Mouse (Mus musculus) intestine, embryonic 15.5 days (tissue): ENCODE results near the gene Chrdl2. TPM values are rescaled to one million over a fixed set of nuclear protein-coding genes. Genes with fewer than 3 reads are reported as not detected.
A peak's percentile ranks its signal among the peaks of the same experiment; 100 is the strongest.

ENCODE experiments used
- ATAC-seq: fragments of 200-750 bp; cut with Nextera tagmentation; 2 replicates; pipeline ENCODE4 v1.8.0; 2017; ENCODE audit warnings: moderate TSS enrichment, moderate library complexity
- H3K27ac ChIP-seq: fragments of 300-500 bp; sonication (generic); 2 replicates; pipeline ENCODE4 v1.5.1; 2015; ENCODE audit warnings: mild to moderate bottlenecking, inconsistent platforms
- H3K27me3 ChIP-seq: fragments of 300-500 bp; sonication (generic); replicated peaks from 2 replicates; pipeline ENCODE4 v1.6.1; 2015; ENCODE audit warnings: inconsistent platforms
- H3K36me3 ChIP-seq: fragments of 300-500 bp; sonication (generic); 2 replicates; pipeline ENCODE4 v1.6.1; 2015; ENCODE audit warnings: inconsistent platforms
- H3K4me1 ChIP-seq: fragments of 300-500 bp; sonication (generic); replicated peaks from 2 replicates; pipeline ENCODE4 v1.6.1; 2015; ENCODE audit warnings: inconsistent platforms
- H3K4me2 ChIP-seq: fragments of 300-500 bp; sonication (generic); replicated peaks from 2 replicates; pipeline ENCODE4 v1.6.1; 2015; ENCODE audit warnings: mild to moderate bottlenecking, inconsistent platforms
- H3K4me3 ChIP-seq: fragments of 300-500 bp; sonication (generic); replicated peaks from 2 replicates; pipeline ENCODE4 v1.5.1; 2015; ENCODE audit warnings: inconsistent platforms
- H3K9ac ChIP-seq: fragments of 300-500 bp; sonication (generic); 2 replicates; pipeline ENCODE4 v1.6.1; 2015; ENCODE audit warnings: inconsistent platforms
- H3K9me3 ChIP-seq: fragments of 300-500 bp; sonication (generic); 2 replicates; pipeline ENCODE4 v1.6.1; 2016; ENCODE audit warnings: inconsistent platforms
- WGBS: fragments of 180-500 bp; shearing (Covaris S2); methylation state at CpG from one replicate; pipeline ENCODE4 v1.1.7; 2015; 5-methylcytosine and 5-hydroxymethylcytosine counted together
- polyA plus RNA-seq: library from polyadenylated mRNA; unstranded; fragments of >200 nt; fragmentation: Nextera tagmentation; extraction: Ambion mirVana; gene quantifications from 2 replicates; pipeline ENCODE4 v1.2.1, GENCODE M21; 2015

The Chrdl2 gene
- polyA plus RNA-seq, 1 experiment from 2014 or later, result 0.72 TPM

DNA sequence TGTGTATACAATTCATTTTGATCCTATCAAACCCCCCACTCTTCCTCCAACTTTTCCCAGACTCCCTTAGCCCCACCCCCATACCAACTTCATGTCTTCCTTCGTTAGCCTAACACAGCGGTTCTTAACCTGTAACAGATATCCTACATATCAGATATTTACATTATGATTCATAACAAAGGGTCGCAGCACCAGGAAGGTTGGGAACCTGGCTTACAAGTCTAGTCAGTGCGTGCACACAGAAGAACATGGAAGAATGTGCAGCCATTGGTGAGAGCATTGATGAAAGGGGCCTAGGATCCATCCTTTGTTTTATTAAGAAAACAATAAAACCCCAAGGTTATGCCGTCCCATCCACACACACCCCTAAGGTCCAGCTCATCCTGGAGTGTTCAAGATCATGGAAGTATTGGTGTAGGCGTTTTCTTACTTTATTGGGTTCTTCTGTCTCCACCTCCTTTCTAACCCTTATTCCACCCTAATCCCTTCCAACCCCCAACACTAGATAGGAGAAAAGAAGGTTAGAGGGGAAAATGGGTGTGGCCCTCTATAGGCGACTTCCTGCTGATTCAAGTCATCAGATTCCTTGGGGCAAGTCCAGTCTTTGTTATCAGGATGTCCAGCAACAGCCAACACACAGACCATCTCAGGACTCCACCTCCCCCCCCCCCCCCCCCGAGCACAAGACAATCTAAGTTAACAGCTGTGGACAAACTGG lies 14.8 kb upstream of the Chrdl2 start:
- no peaks in the 10 kb centered on the region for H3K4me1 ChIP-seq
- H3K4me3 ChIP-seq, result no peak overlapping the region
- no peak overlapping the region for H3K4me2 ChIP-seq
- H3K36me3 ChIP-seq, result no peaks in the 10 kb centered on the region
- WGBS, result 67% methylated on average over 8 of the region's 8 CpGs
- H3K27me3 ChIP-seq, result no peaks in the 10 kb centered on the region
- no peak overlapping the region for H3K27ac ChIP-seq
- no peak overlapping the region for H3K9ac ChIP-seq
- no peaks in the 10 kb centered on the region for H3K9me3 ChIP-seq
- no peak for ATAC-seq

DNA sequence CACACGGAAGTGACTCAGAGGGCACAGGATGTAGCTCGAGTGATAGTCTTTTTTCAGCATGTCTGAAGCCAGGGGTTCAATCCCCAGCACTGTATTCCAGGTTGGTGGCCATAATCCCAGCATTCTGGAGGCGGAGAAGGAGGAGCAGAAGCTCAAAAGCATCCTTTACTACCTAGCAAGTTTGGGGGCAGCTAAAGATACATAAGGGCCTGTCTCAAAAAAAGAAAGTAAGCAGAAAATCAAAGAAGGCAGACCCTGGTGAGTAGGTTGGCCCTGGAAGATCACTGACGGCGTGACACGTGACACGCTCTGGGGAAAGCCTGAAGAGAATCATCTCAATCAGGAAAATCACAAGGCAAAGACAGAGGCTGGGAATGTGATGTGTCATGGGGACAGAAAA lies 12.8 kb upstream of the Chrdl2 start:
- H3K36me3 ChIP-seq, result no peaks in the 10 kb centered on the region
- 84% methylated on average over 7 of the region's 7 CpGs for WGBS
- H3K27ac ChIP-seq, result no peak overlapping the region
- H3K27me3 ChIP-seq, result no peaks in the 10 kb centered on the region
- ATAC-seq, result no peak
- H3K9ac ChIP-seq, result no peak overlapping the region
- H3K4me2 ChIP-seq, result no peak overlapping the region
- H3K4me3 ChIP-seq, result no peak overlapping the region
- H3K9me3 ChIP-seq, result no peaks in the 10 kb centered on the region
- H3K4me1 ChIP-seq, result no peaks in the 10 kb centered on the region

DNA sequence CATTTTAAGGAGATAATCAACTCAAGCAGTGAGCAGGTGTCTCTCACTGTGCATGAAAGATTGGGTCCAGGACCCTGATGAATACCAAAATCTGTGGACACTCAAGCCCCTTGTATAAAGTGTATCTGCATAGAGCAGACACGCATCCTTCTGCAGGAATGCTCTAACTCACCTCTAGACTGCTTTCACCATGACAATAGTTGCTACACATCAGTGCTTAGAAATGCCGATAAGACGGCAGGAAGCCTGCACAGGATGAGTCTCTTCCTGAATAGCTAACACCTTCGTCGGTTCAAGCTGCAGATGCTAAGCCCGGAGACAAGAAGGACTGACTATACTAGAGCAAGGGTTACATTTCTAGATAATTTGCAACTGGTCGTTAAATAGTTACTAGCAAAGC lies 10.8 kb upstream of the Chrdl2 start:
- no peaks in the 10 kb centered on the region for H3K36me3 ChIP-seq
- H3K4me2 ChIP-seq, result no peak overlapping the region
- ATAC-seq, result no peak
- no peak overlapping the region for H3K4me3 ChIP-seq
- H3K9ac ChIP-seq, result no peak overlapping the region
- H3K4me1 ChIP-seq, result no peaks in the 10 kb centered on the region
- WGBS, result 67% methylated on average over 7 of the region's 7 CpGs
- no peaks in the 10 kb centered on the region for H3K27me3 ChIP-seq
- no peak overlapping the region for H3K27ac ChIP-seq
- H3K9me3 ChIP-seq, result no peaks in the 10 kb centered on the region

- Histone ChIP-seq H3K9ac (no peak overlapping the region), H3K9me3 (no peaks in the 10 kb centered on the region), H3K4me2 (no peak overlapping the region), H3K4me3 (no peak overlapping the region), H3K27me3 (no peaks in the 10 kb centered on the region), H3K36me3 (no peaks in the 10 kb centered on the region), H3K27ac (no peak overlapping the region), H3K4me1 (no peaks in the 10 kb centered on the region)
- 75% methylated on average over 3 of the region's 3 CpGs for whole genome bisulfite sequencing
- no peak for ATAC-seq
Observed at GRCm38 (mm10) chr7:99998668-99999067, 7.3 kb upstream of the Chrdl2 start.

DNA sequence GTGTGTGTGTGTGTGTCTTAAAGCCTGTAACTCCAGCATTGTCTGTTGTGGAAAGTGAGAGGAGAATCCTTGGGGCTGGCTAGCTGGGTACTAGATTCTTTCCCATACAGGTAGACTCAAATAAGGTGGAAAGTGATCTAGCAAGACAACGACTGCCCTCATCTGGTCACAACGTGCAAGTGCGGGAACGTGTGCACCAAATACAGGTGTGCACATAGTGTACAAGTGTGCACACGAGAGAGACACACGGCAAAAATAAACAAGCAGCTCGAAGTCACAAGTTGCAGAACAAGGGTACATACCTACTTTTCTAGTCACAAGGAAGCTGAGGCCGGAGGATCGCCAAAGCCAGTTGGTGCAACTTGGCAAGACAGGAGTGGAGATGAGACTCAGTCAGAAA lies 2.2 kb upstream of the Chrdl2 start:
- Histone ChIP-seq H3K27ac (no peak overlapping the region), H3K9ac (no peak overlapping the region), H3K4me3 (no peak overlapping the region), H3K4me2 (no peak overlapping the region), H3K4me1 (peaks cover 3% of the 10 kb centered on the region; the same call in 1 of the 2 replicates), H3K27me3 (peaks cover 46% of the 10 kb centered on the region), H3K9me3 (no peaks in the 10 kb centered on the region), H3K36me3 (no peaks in the 10 kb centered on the region)
- WGBS, result 43% methylated on average over 9 of the region's 9 CpGs
- no peak for ATAC-seq

DNA sequence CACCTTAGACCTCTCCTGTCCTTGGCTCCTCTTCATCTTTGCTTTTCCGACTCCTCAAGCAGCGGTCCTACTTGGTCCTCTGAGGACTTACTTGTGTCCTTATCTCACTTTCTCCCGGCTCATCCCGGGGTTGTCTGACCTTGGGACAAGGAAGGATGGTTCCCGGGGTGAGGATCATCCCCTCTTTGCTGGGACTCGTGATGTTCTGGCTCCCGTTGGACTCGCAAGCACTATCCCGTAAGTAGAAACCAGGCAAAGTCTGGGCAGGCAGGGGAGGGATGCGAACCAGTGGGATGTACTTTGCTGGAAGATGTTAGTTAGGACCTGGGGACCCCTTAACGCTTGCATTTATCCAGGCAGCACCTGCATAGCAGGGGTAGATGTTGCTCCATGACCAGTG lies 439 bp downstream of the Chrdl2 start:
- no peak for ATAC-seq
- Histone ChIP-seq H3K27ac (no peak overlapping the region), H3K4me2 (peak overlapping the region; percentile 97), H3K36me3 (no peaks in the 10 kb centered on the region), H3K27me3 (peaks cover 54% of the 10 kb centered on the region), H3K4me1 (peaks cover 3% of the 10 kb centered on the region; the same call in 1 of the 2 replicates), H3K9me3 (no peaks in the 10 kb centered on the region), H3K9ac (no peak overlapping the region), H3K4me3 (peak overlapping the region; percentile 51; the same call in 1 of the 2 replicates)
- 7% methylated on average over 11 of the region's 11 CpGs for WGBS

- no peaks in the 10 kb centered on the region for H3K36me3 ChIP-seq
- H3K27ac ChIP-seq, result no peak overlapping the region
- no peak overlapping the region for H3K9ac ChIP-seq
- no peak for ATAC-seq
- 93% methylated on average over 4 of the region's 4 CpGs for WGBS
- no peak overlapping the region for H3K4me3 ChIP-seq
- peaks cover 3% of the 10 kb centered on the region; the same call in 1 of the 2 replicates for H3K4me1 ChIP-seq
- no peak overlapping the region for H3K4me2 ChIP-seq
- no peaks in the 10 kb centered on the region for H3K9me3 ChIP-seq
- H3K27me3 ChIP-seq, result peaks cover 54% of the 10 kb centered on the region
Observed at GRCm38 (mm10) chr7:100008765-100009164, 2.8 kb downstream of the Chrdl2 start.

DNA sequence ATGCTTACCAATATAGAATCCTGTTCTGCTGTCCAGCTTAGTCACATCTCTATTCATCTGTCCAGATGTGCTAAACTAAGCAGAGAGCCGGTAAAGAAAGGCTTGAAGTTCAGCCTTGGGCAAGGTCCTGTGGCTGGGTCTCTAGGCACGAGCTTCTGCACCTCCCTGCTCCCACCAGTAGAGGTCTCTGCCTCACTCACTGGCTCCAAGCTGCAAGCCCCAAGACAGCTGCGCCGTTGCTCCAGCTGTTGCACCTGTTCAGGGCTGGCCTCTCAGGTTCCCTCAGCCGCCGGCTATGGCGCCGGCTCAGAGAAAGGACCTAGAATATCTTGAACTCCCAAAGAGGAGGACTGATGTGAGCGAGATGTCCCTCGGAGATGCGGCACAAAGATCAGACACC lies 3.7 kb downstream of the Chrdl2 start:
- H3K27me3 ChIP-seq, result peaks cover 47% of the 10 kb centered on the region
- no peaks in the 10 kb centered on the region for H3K9me3 ChIP-seq
- no peaks in the 10 kb centered on the region for H3K36me3 ChIP-seq
- H3K9ac ChIP-seq, result no peak overlapping the region
- 15% methylated on average over 11 of the region's 11 CpGs for WGBS
- ATAC-seq, result peak; percentile 71
- H3K4me2 ChIP-seq, result no peak overlapping the region
- H3K4me3 ChIP-seq, result no peak overlapping the region
- H3K4me1 ChIP-seq, result peaks cover 3% of the 10 kb centered on the region; the same call in 1 of the 2 replicates
- no peak overlapping the region for H3K27ac ChIP-seq

DNA sequence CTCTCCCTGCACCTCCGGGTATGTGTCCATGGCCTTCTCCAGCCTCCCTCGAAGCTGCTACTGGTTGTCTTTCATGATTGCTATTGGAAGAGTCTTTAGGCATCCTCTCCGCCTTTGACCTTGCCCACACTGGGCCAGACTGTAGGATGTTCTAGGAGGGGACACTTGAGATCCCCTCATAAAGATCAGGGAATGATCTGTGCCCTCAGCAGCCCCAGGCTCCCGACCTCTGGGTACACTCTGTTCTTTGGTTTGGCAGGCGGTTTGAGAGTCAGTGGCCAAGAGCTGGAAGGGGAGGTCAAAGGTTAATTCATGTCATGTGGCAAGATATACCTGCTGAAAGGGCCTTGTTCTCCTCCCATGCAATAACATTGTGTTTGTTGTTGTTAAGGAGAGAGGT lies 4.7 kb downstream of the Chrdl2 start:
- no peak for ATAC-seq
- no peaks in the 10 kb centered on the region for H3K9me3 ChIP-seq
- H3K9ac ChIP-seq, result no peak overlapping the region
- peaks cover 36% of the 10 kb centered on the region for H3K27me3 ChIP-seq
- peaks cover under 1% of the 10 kb centered on the region; the same call in 1 of the 2 replicates for H3K4me1 ChIP-seq
- 46% methylated on average over 5 of the region's 5 CpGs for WGBS
- H3K4me3 ChIP-seq, result no peak overlapping the region
- no peak overlapping the region for H3K4me2 ChIP-seq
- no peaks in the 10 kb centered on the region for H3K36me3 ChIP-seq
- H3K27ac ChIP-seq, result no peak overlapping the region

DNA sequence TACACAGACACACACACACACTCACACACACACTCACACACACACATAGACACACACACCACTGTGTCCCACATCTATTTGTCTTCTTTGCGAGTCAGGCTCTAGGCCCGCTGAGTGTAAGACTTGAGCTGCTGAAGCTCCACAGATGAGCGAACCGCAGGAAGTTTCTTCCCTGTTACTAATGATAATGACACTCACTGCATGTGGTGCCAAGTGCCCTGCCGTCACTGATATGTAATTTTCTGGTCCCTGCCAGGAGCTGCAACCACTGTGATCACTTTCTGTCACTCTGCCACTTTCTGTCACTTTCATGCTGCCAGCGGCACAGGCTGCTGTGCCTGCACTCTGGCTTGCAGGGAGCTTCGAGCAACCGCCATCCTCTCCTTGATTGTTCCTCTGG lies 6.1 kb downstream of the Chrdl2 start:
- no peak overlapping the region for H3K27ac ChIP-seq
- H3K4me1 ChIP-seq, result no peaks in the 10 kb centered on the region
- no peak overlapping the region for H3K4me3 ChIP-seq
- H3K9ac ChIP-seq, result no peak overlapping the region
- H3K36me3 ChIP-seq, result no peaks in the 10 kb centered on the region
- no peaks in the 10 kb centered on the region for H3K9me3 ChIP-seq
- no peak overlapping the region for H3K4me2 ChIP-seq
- H3K27me3 ChIP-seq, result peaks cover 24% of the 10 kb centered on the region
- WGBS, result 59% methylated on average over 8 of the region's 8 CpGs
- ATAC-seq, result no peak

DNA sequence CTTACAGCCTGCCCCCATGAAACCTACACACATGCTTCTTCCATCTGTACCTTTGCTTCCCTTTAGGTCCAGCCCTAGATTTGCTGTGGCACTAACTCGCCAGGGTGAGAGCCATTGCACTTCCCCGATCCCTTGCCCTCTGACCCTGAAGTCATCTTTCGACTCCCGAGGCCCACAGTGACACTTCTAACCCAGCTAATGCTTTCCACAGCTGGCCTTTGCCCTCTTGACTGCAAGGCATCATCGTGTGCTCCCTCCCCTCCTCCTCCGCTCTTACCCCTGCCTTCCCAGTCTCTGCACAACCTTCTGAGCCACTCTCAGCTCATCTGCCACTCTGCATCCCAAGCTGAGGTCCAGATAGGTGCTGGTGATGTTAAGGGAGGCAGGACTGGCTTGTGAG lies 6.5 kb downstream of the Chrdl2 start:
- Histone ChIP-seq H3K9ac (no peak overlapping the region), H3K36me3 (no peaks in the 10 kb centered on the region), H3K4me2 (no peak overlapping the region), H3K27ac (no peak overlapping the region), H3K4me1 (no peaks in the 10 kb centered on the region), H3K9me3 (no peaks in the 10 kb centered on the region), H3K27me3 (peaks cover 20% of the 10 kb centered on the region), H3K4me3 (no peak overlapping the region)
- WGBS, result 33% methylated on average over 6 of the region's 6 CpGs
- ATAC-seq, result no peak

- 66% methylated on average over 8 of the region's 8 CpGs for WGBS
- H3K4me3 ChIP-seq, result no peak overlapping the region
Observed at GRCm38 (mm10) chr7:100014123-100014600, 8.2 kb downstream of the Chrdl2 start.

DNA sequence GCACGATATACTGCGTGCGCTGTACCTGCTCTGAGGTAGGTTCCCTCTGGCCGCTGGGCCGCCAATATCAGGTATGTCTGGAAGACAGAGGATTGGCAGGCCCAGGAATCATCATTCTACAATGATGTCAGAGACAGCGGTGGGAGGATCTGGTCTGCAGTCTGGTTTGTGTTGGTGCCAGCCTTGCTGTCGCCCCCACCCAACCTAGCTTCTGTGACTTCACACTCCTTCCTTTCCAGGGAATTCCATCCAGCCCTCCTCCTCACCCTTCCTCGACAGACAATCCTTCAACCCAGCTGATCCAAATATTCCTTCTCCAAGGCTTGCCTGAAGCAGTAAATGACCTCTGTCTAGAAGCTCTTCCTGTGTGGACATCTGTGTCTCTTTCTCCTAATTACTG lies 11.1 kb downstream of the Chrdl2 start:
- no peaks in the 10 kb centered on the region for H3K4me1 ChIP-seq
- H3K36me3 ChIP-seq, result no peaks in the 10 kb centered on the region
- ATAC-seq, result no peak
- H3K27ac ChIP-seq, result no peak overlapping the region
- no peak overlapping the region for H3K4me3 ChIP-seq
- H3K9ac ChIP-seq, result no peak overlapping the region
- no peaks in the 10 kb centered on the region for H3K27me3 ChIP-seq
- H3K4me2 ChIP-seq, result no peak overlapping the region
- no peaks in the 10 kb centered on the region for H3K9me3 ChIP-seq
- WGBS, result 88% methylated on average over 8 of the region's 8 CpGs

More at GRCm38 (mm10) chr7:100014123-100014600, 8.2 kb downstream of the Chrdl2 start:
- H3K9me3 ChIP-seq, result no peaks in the 10 kb centered on the region
- H3K9ac ChIP-seq, result no peak overlapping the region
- H3K4me2 ChIP-seq, result no peak overlapping the region
- no peaks in the 10 kb centered on the region for H3K36me3 ChIP-seq
- no peaks in the 10 kb centered on the region for H3K4me1 ChIP-seq
- no peak overlapping the region for H3K27ac ChIP-seq
- peaks cover 3% of the 10 kb centered on the region; the same call in 1 of the 2 replicates for H3K27me3 ChIP-seq
- no peak for ATAC-seq
